Mouse (Mus musculus): ENCODE results near the gene Rgl2. TPM values are rescaled to one million over a fixed set of nuclear protein-coding genes. Genes with fewer than 3 reads are reported as not detected.
A peak's percentile ranks its signal among the peaks of the same experiment; 100 is the strongest.

Gene Rgl2
- total and polyA plus RNA-seq, 3 experiments, result 24.9 to 43.6 TPM; not detected in 1

GRCm38 (mm10) chr17:33913905-33914304 lies 15.4 kb upstream of the Rgl2 start:
- Histone ChIP-seq H3K27ac (ENCODE audit: control insufficient read depth, low read depth, low read length) (no peak overlapping the region), H3K9ac (ENCODE audit: control insufficient read depth, low read depth, low read length, poor library complexity, severe bottlenecking) (no peak overlapping the region), H3K27me3 (ENCODE audit: control insufficient read depth in 1 of 2, insufficient read depth in 2 of 2, low read length in 2 of 2) (no peaks in the 10 kb centered on the region), H3K9me3 (replicated peaks; ENCODE audit: insufficient read depth, low read length) (no peaks in the 10 kb centered on the region), H3K4me3 (ENCODE audit: control insufficient read depth in 1 of 2, insufficient read depth in 1 of 2, low read depth in 2 of 2, low read length in 2 of 2) (no peak overlapping the region), H3K36me3 (ENCODE audit: control insufficient read depth in 1 of 2, insufficient read depth in 2 of 2, low read length in 2 of 2) (peaks cover 0 to 12% of the 10 kb centered on the region in 2 experiments), H3K4me1 (ENCODE audit: control insufficient read depth in 1 of 2, insufficient read depth in 2 of 2, low read length in 2 of 2) (peaks cover 4 to 19% of the 10 kb centered on the region in 2 experiments; a peak in 2 of 4 replicates), H3K79me2 (ENCODE audit: control insufficient read depth, insufficient read depth, low read length, poor library complexity) (peaks cover 37% of the 10 kb centered on the region)
- TF ChIP-seq MAX (IDR thresholded peaks at IDR 0.05; ENCODE audit: low read length) (no peak), CHD2 (IDR thresholded peaks at IDR 0.05; ENCODE audit: low read length) (no peak), SIN3A (IDR thresholded peaks at IDR 0.05; ENCODE audit: low read length) (no peak), HCFC1 (IDR thresholded peaks at IDR 0.05; ENCODE audit: low read depth, low read length) (no peak), MAZ (IDR thresholded peaks at IDR 0.05; ENCODE audit: low read depth, low read length) (no peak), ZC3H11A (IDR thresholded peaks at IDR 0.05; ENCODE audit: low read depth, low read length) (no peak), USF1 (IDR thresholded peaks at IDR 0.05; ENCODE audit: low read depth, low read length) (no peak), TBP (IDR thresholded peaks at IDR 0.05; ENCODE audit: low read depth, low read length) (no peak), NELFE (IDR thresholded peaks at IDR 0.05; ENCODE audit: low read depth, low read length) (no peak), EP300 (IDR thresholded peaks at IDR 0.05; ENCODE audit: low read depth in 1 of 2, low read length in 2 of 2) (no peak), ZNF384 (IDR thresholded peaks at IDR 0.05; ENCODE audit: low read depth, low read length) (no peak), MEF2A (IDR thresholded peaks at IDR 0.05; ENCODE audit: extremely low read depth, insufficient replicate concordance, low read depth, low read length, poor library complexity, severe bottlenecking) (no peak), E2F4 (IDR thresholded peaks at IDR 0.05; ENCODE audit: borderline replicate concordance, low read depth, low read length) (no peak), SMC3 (IDR thresholded peaks at IDR 0.05; ENCODE audit: low read depth, low read length) (no peak)
- DNase-seq (ENCODE audit: low read depth, low spot score), result no peak

GRCm38 (mm10) chr17:33914969-33915391 lies 14.4 kb upstream of the Rgl2 start:
- H3K27ac ChIP-seq (ENCODE audit: control insufficient read depth, low read depth, low read length), result peak overlapping the region; percentile 32
- no peaks in the 10 kb centered on the region for H3K27me3 ChIP-seq (ENCODE audit: control insufficient read depth in 1 of 2, insufficient read depth in 2 of 2, low read length in 2 of 2)
- H3K4me3 ChIP-seq (ENCODE audit: control insufficient read depth in 1 of 2, insufficient read depth in 1 of 2, low read depth in 2 of 2, low read length in 2 of 2), result peak overlapping the region; percentile 2 to 12; a peak in 2 of 4 replicates
- peak overlapping the region; percentile 20 for H3K9ac ChIP-seq (ENCODE audit: control insufficient read depth, low read depth, low read length, poor library complexity, severe bottlenecking)
- H3K9me3 ChIP-seq (replicated peaks; ENCODE audit: insufficient read depth, low read length), result no peaks in the 10 kb centered on the region
- TF ChIP-seq MXI1 (IDR thresholded peaks at IDR 0.05; ENCODE audit: low read depth, low read length) (no peak), ELF1 (IDR thresholded peaks at IDR 0.05; ENCODE audit: low read depth, low read length) (no peak), E2F4 (IDR thresholded peaks at IDR 0.05; ENCODE audit: borderline replicate concordance, low read depth, low read length) (no peak), SMC3 (IDR thresholded peaks at IDR 0.05; ENCODE audit: low read depth, low read length) (peak; percentile 15; the same call in 1 of the 2 replicates), MAX (IDR thresholded peaks at IDR 0.05; ENCODE audit: low read length) (no peak), CTCF (IDR thresholded peaks at IDR 0.05 in 2 of 3, conservative IDR thresholded peaks at IDR 0.05 in 1 of 3; ENCODE audit: control insufficient read depth in 1 of 3, insufficient read depth in 1 of 3, low read depth in 2 of 3, low read length in 3 of 3, poor library complexity in 1 of 3, severe bottlenecking in 1 of 3) (peak; percentile 28 to 45 (median 44))
- H3K36me3 ChIP-seq (ENCODE audit: control insufficient read depth in 1 of 2, insufficient read depth in 2 of 2, low read length in 2 of 2), result peaks cover 0 to 12% of the 10 kb centered on the region in 2 experiments
- H3K4me1 ChIP-seq (ENCODE audit: control insufficient read depth in 1 of 2, insufficient read depth in 2 of 2, low read length in 2 of 2), result peaks cover 4 to 19% of the 10 kb centered on the region in 2 experiments; a peak in 2 of 4 replicates
- DNase-seq (ENCODE audit: low read depth, low spot score), result peak; percentile 50
- H3K79me2 ChIP-seq (ENCODE audit: control insufficient read depth, insufficient read depth, low read length, poor library complexity), result peaks cover 30% of the 10 kb centered on the region
